Mouse (Mus musculus) ZHBTc4 (cell line): Measurements from ENCODE around the gene Plekha7.

Source experiments
- DNase-seq: peaks from one replicate; pipeline ENCODE4 v3.0.0-alpha.2; 2011; ENCODE audit warnings: low read depth, low spot score

The Plekha7 gene

GRCm38 (mm10) chr7:116187521-116187920 lies 120.7 kb downstream of the Plekha7 start:
- DNase-seq, result peak; percentile 37

- DNase-seq, result no peak
These were observed 121.3 kb downstream of the Plekha7 start for GRCm38 (mm10) chr7:116186847-116187246.

GRCm38 (mm10) chr7:116186156-116186555 lies 122.0 kb downstream of the Plekha7 start:
- no peak for DNase-seq

- DNase-seq, result peak; percentile 45
These were observed 123.7 kb downstream of the Plekha7 start for GRCm38 (mm10) chr7:116184358-116185057.

- DNase-seq, result no peak
These were observed 125.7 kb downstream of the Plekha7 start for GRCm38 (mm10) chr7:116182451-116182850.

- DNase-seq, result no peak
These were observed 126.7 kb downstream of the Plekha7 start for GRCm38 (mm10) chr7:116181444-116181946.

GRCm38 (mm10) chr7:116178916-116179315 lies 129.3 kb downstream of the Plekha7 start:
- DNase-seq, result no peak

- no peak for DNase-seq
These were observed 135.4 kb downstream of the Plekha7 start for GRCm38 (mm10) chr7:116172774-116173173.

- DNase-seq, result no peak
These were observed 138.8 kb downstream of the Plekha7 start for GRCm38 (mm10) chr7:116169426-116169825.

- DNase-seq, result no peak
These were observed 140.0 kb downstream of the Plekha7 start for GRCm38 (mm10) chr7:116168224-116168623.

- DNase-seq, result no peak
These were observed 143.9 kb downstream of the Plekha7 start for GRCm38 (mm10) chr7:116164232-116164631.

- DNase-seq, result peak; percentile 78
These were observed 146.6 kb downstream of the Plekha7 start for GRCm38 (mm10) chr7:116161544-116161943.

GRCm38 (mm10) chr7:116156894-116157143 lies 151.4 kb downstream of the Plekha7 start:
- DNase-seq, result no peak

GRCm38 (mm10) chr7:116156072-116156893 lies 151.9 kb downstream of the Plekha7 start:
- DNase-seq, result peak; percentile 86

GRCm38 (mm10) chr7:116153781-116154368 lies 154.3 kb downstream of the Plekha7 start:
- DNase-seq, result no peak

GRCm38 (mm10) chr7:116149568-116149967 lies 158.6 kb downstream of the Plekha7 start:
- no peak for DNase-seq

GRCm38 (mm10) chr7:116147114-116147513 lies 161.1 kb downstream of the Plekha7 start:
- DNase-seq, result no peak

- no peak for DNase-seq
These were observed 163.1 kb downstream of the Plekha7 start for GRCm38 (mm10) chr7:116145030-116145429.

GRCm38 (mm10) chr7:116137671-116138070 lies 170.5 kb downstream of the Plekha7 start:
- DNase-seq, result no peak

GRCm38 (mm10) chr7:116137149-116137548 lies 171.0 kb downstream of the Plekha7 start:
- no peak for DNase-seq

GRCm38 (mm10) chr7:116134413-116135292 lies 173.5 kb downstream of the Plekha7 start:
- peak; percentile 35 for DNase-seq
